Mouse (Mus musculus): ENCODE results near the gene Rnf183. TPM values are rescaled to one million over a fixed set of nuclear protein-coding genes. Genes with fewer than 3 reads are reported as not detected.

Gene Rnf183
- polyA plus RNA-seq, 1 experiment: not detected

GRCm38 (mm10) chr4:62431522-62431921, 3.5 kb downstream of the Rnf183 start:
- Histone ChIP-seq H3K4me3 (ENCODE audit: extremely low read depth, insufficient read depth, insufficient read length) (no peak overlapping the region), H3K4me1 (ENCODE audit: control insufficient read depth, insufficient read depth, insufficient read length) (no peaks in the 10 kb centered on the region), H3K27me3 (ENCODE audit: control insufficient read depth, insufficient read depth, low read length) (no peaks in the 10 kb centered on the region), H3K27ac (ENCODE audit: insufficient read depth, low read length) (no peak overlapping the region), H3K36me3 (ENCODE audit: control insufficient read depth, insufficient read depth, low read length) (no peaks in the 10 kb centered on the region)
- DNase-seq (ENCODE audit: low read depth in 1 of 2, low spot score in 2 of 2): no peak
- TF ChIP-seq CTCF (IDR thresholded peaks at IDR 0.05; ENCODE audit: extremely low read depth, insufficient read depth, insufficient read length, insufficient replicate concordance) (no peak), POLR2A (IDR thresholded peaks at IDR 0.05; ENCODE audit: low read depth, low read length) (no peak)
- 55% methylated on average over 4 of the region's 4 CpGs for WGBS

- TF ChIP-seq CTCF (IDR thresholded peaks at IDR 0.05; ENCODE audit: extremely low read depth, insufficient read depth, insufficient read length, insufficient replicate concordance) (no peak), POLR2A (IDR thresholded peaks at IDR 0.05; ENCODE audit: low read depth, low read length) (no peak)
- Histone ChIP-seq H3K4me3 (ENCODE audit: extremely low read depth, insufficient read depth, insufficient read length) (no peak overlapping the region), H3K27ac (ENCODE audit: insufficient read depth, low read length) (no peak overlapping the region), H3K4me1 (ENCODE audit: control insufficient read depth, insufficient read depth, insufficient read length) (no peaks in the 10 kb centered on the region), H3K36me3 (ENCODE audit: control insufficient read depth, insufficient read depth, low read length) (no peaks in the 10 kb centered on the region), H3K27me3 (ENCODE audit: control insufficient read depth, insufficient read depth, low read length) (no peaks in the 10 kb centered on the region)
- DNase-seq (ENCODE audit: low read depth in 1 of 2, low spot score in 2 of 2): no peak
Measured at GRCm38 (mm10) chr4:62430678-62431077, 4.4 kb downstream of the Rnf183 start.

- no peak overlapping the region for H3K27ac ChIP-seq (ENCODE audit: insufficient read depth, low read length)
- no peak overlapping the region for H3K4me3 ChIP-seq (ENCODE audit: extremely low read depth, insufficient read depth, insufficient read length)
- no peaks in the 10 kb centered on the region for H3K4me1 ChIP-seq (ENCODE audit: control insufficient read depth, insufficient read depth, insufficient read length)
- no peaks in the 10 kb centered on the region for H3K27me3 ChIP-seq (ENCODE audit: control insufficient read depth, insufficient read depth, low read length)
- TF ChIP-seq CTCF (IDR thresholded peaks at IDR 0.05; ENCODE audit: extremely low read depth, insufficient read depth, insufficient read length, insufficient replicate concordance): no peak
- TF ChIP-seq POLR2A (IDR thresholded peaks at IDR 0.05; ENCODE audit: low read depth, low read length): no peak
- WGBS: 86% methylated on average over 9 of the region's 9 CpGs
- no peak for DNase-seq (ENCODE audit: low read depth in 1 of 2, low spot score in 2 of 2)
- peaks cover 2% of the 10 kb centered on the region; the same call in 1 of the 2 replicates for H3K36me3 ChIP-seq (ENCODE audit: control insufficient read depth, insufficient read depth, low read length)
Measured at GRCm38 (mm10) chr4:62429616-62430015, 5.4 kb downstream of the Rnf183 start.

DNA sequence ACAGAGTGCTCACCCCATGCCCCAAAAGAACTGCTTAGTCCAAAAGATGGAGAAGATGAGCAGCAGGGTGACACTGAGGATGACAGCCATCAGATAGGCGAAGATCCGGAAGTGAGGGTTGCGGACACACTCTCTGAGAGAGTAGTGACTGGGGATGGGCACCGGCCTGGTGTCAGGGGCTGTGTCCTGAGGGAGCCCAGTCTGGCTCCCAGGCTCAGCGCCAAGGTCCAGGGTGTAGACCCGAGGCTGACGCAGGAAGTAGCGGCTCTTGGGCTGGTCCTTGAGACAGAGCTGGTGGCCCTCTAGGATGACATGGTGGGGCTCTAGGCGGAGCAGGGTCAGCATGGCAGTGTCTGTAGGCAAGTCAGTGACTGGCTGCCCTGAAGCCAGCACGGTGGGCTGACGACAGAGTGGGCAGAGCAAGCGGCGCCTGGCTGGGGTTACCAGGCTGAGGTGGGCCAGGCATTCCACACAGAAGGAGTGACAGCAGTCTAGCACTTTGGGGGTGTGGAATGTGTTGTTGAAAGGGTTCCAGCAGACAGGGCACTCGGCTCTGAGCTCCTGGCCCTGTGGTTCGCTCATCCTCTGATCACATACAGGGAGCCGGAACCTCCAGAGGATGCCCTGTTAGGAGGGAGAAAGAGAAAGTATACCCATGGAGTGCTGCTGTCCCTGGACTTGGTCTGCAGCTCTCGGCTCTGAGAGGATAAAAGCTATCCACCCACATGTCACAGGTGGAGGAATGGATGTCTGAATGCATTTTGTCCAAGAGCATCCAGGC, 6.9 kb downstream of the Rnf183 start:
- WGBS: 78% methylated on average over 17 of the region's 17 CpGs
- H3K4me3 ChIP-seq (ENCODE audit: extremely low read depth, insufficient read depth, insufficient read length): no peak overlapping the region
- H3K27me3 ChIP-seq (ENCODE audit: control insufficient read depth, insufficient read depth, low read length): no peaks in the 10 kb centered on the region
- peaks cover 10% of the 10 kb centered on the region for H3K36me3 ChIP-seq (ENCODE audit: control insufficient read depth, insufficient read depth, low read length)
- no peak overlapping the region for H3K27ac ChIP-seq (ENCODE audit: insufficient read depth, low read length)
- H3K4me1 ChIP-seq (ENCODE audit: control insufficient read depth, insufficient read depth, insufficient read length): no peaks in the 10 kb centered on the region
- DNase-seq (ENCODE audit: low read depth in 1 of 2, low spot score in 2 of 2): no peak
- TF ChIP-seq POLR2A (IDR thresholded peaks at IDR 0.05; ENCODE audit: low read depth, low read length) (no peak), CTCF (IDR thresholded peaks at IDR 0.05; ENCODE audit: extremely low read depth, insufficient read depth, insufficient read length, insufficient replicate concordance) (no peak)

DNA sequence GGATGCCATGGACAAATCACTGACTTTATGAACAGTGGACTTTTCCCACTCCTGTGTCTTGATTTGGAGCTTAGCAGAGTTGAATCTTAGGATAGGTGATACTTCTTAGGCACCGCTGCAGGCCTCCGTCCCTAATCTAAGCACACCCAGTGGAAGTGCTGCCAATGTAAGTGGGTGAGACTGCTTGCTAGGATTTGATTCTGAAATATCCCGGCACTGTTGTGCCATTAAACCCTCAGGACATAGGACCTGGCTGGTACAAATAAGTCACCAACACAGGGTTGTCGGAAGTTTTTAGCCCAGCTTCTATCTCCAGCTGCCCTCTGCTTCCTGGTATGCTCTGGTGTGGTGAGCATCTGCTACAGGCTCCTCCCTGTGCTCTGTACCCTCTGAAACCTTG, 9.2 kb downstream of the Rnf183 start:
- TF ChIP-seq POLR2A (IDR thresholded peaks at IDR 0.05; ENCODE audit: low read depth, low read length): no peak
- TF ChIP-seq CTCF (IDR thresholded peaks at IDR 0.05; ENCODE audit: extremely low read depth, insufficient read depth, insufficient read length, insufficient replicate concordance): no peak
- no peaks in the 10 kb centered on the region for H3K27me3 ChIP-seq (ENCODE audit: control insufficient read depth, insufficient read depth, low read length)
- no peak for DNase-seq (ENCODE audit: low read depth in 1 of 2, low spot score in 2 of 2)
- no peak overlapping the region for H3K27ac ChIP-seq (ENCODE audit: insufficient read depth, low read length)
- WGBS: 93% methylated on average over 4 of the region's 4 CpGs
- H3K4me1 ChIP-seq (ENCODE audit: control insufficient read depth, insufficient read depth, insufficient read length): no peaks in the 10 kb centered on the region
- H3K36me3 ChIP-seq (ENCODE audit: control insufficient read depth, insufficient read depth, low read length): peaks cover 23% of the 10 kb centered on the region
- no peak overlapping the region for H3K4me3 ChIP-seq (ENCODE audit: extremely low read depth, insufficient read depth, insufficient read length)

DNA sequence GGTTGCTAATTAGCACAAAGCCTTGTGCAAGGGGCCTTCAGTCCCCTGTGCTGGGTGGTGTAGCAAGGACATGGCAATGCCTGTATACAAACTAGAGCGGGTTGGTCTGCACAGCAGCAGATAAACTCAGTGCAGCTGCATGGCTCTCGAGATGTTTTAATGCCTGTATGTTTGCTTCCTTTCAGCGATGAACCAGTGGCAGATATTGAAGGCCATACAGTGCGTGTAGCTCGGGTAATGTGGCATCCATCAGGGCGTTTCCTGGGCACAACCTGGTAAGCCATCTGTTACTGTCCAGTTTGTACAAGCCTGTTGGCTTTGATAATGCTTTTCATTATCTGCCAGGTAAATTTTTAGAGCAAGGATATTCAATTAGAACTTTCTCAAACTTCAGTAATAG, 16.0 kb downstream of the Rnf183 start:
- Histone ChIP-seq H3K27ac (ENCODE audit: insufficient read depth, low read length) (no peak overlapping the region), H3K4me1 (ENCODE audit: control insufficient read depth, insufficient read depth, insufficient read length) (no peaks in the 10 kb centered on the region), H3K36me3 (ENCODE audit: control insufficient read depth, insufficient read depth, low read length) (peaks cover 73% of the 10 kb centered on the region), H3K27me3 (ENCODE audit: control insufficient read depth, insufficient read depth, low read length) (no peaks in the 10 kb centered on the region), H3K4me3 (ENCODE audit: extremely low read depth, insufficient read depth, insufficient read length) (no peak overlapping the region)
- TF ChIP-seq CTCF (IDR thresholded peaks at IDR 0.05; ENCODE audit: extremely low read depth, insufficient read depth, insufficient read length, insufficient replicate concordance): no peak
- TF ChIP-seq POLR2A (IDR thresholded peaks at IDR 0.05; ENCODE audit: low read depth, low read length): no peak
- no peak for DNase-seq (ENCODE audit: low read depth in 1 of 2, low spot score in 2 of 2)
- WGBS: 92% methylated on average over 6 of the region's 6 CpGs

- 90% methylated on average over 8 of the region's 8 CpGs for WGBS
- Histone ChIP-seq H3K4me3 (ENCODE audit: extremely low read depth, insufficient read depth, insufficient read length) (no peak overlapping the region), H3K4me1 (ENCODE audit: control insufficient read depth, insufficient read depth, insufficient read length) (no peaks in the 10 kb centered on the region), H3K36me3 (ENCODE audit: control insufficient read depth, insufficient read depth, low read length) (peaks cover 70% of the 10 kb centered on the region), H3K27me3 (ENCODE audit: control insufficient read depth, insufficient read depth, low read length) (no peaks in the 10 kb centered on the region), H3K27ac (ENCODE audit: insufficient read depth, low read length) (no peak overlapping the region)
- DNase-seq (ENCODE audit: low read depth in 1 of 2, low spot score in 2 of 2): no peak
- TF ChIP-seq POLR2A (IDR thresholded peaks at IDR 0.05; ENCODE audit: low read depth, low read length): no peak
- TF ChIP-seq CTCF (IDR thresholded peaks at IDR 0.05; ENCODE audit: extremely low read depth, insufficient read depth, insufficient read length, insufficient replicate concordance): no peak
Measured at GRCm38 (mm10) chr4:62418448-62418847, 16.6 kb downstream of the Rnf183 start.
